Mouse (Mus musculus) bone marrow macrophage, adult 2 months (primary cell): Measurements from ENCODE around the gene Gm3005.
"Not testable (repeated sequence)": the region's sequence is repeated elsewhere in the genome, so short reads cannot be mapped to it uniquely, and the experiment has no call there.

Experiments used
- CTCF ChIP-seq: IDR thresholded peaks from 2 replicates; pipeline ENCODE4 v1.5.1; 2012; ENCODE audit warnings: low read depth, mild to moderate bottlenecking, low read length, moderate library complexity
- POLR2A ChIP-seq: IDR thresholded peaks from 2 replicates; pipeline ENCODE4 v1.6.1; 2012; ENCODE audit warnings: mild to moderate bottlenecking, low read depth, low read length, borderline replicate concordance

GRCm38 (mm10) chr14:3412314-3412713 lies 15.6 kb upstream of the Gm3005 start, which contains the start of gene Gm10409:
- not testable (repeated sequence) for TF ChIP-seq CTCF, POLR2A
